Mouse (Mus musculus): ENCODE data around the gene Papola. TPM values are rescaled to one million over a fixed set of nuclear protein-coding genes. Genes with fewer than 3 reads are reported as not detected.
"Not testable (repeated sequence)": the region's sequence is repeated elsewhere in the genome, so short reads cannot be mapped to it uniquely, and the experiment has no call there.

The Papola gene
- polyA plus RNA-seq, 1 experiment, result 100 TPM

DNA sequence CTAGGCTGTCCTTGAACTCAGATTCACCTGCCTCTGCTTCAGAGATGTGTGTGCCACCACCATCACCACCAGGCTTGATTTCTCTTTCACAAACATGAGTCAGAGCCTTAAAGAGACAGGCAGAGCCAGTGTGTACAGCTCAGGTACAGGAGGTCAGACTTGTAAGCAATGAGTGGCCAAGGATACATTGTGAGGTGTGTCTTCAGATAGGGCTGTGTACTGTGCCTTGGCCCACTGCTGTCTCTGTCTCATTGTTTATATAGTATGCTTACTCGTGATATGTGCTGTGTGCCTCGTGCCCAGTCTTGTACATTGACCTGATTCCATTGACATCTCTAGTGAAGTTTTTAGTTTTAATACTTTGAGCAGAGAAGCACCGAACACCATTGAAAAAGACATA is 21.3 kb downstream of the Papola start:
- no peak for DNase-seq (ENCODE audit: low spot score)

GRCm38 (mm10) chr12:105806205-105806604 is 21.7 kb downstream of the Papola start:
- no peak for DNase-seq (ENCODE audit: low spot score)

DNA sequence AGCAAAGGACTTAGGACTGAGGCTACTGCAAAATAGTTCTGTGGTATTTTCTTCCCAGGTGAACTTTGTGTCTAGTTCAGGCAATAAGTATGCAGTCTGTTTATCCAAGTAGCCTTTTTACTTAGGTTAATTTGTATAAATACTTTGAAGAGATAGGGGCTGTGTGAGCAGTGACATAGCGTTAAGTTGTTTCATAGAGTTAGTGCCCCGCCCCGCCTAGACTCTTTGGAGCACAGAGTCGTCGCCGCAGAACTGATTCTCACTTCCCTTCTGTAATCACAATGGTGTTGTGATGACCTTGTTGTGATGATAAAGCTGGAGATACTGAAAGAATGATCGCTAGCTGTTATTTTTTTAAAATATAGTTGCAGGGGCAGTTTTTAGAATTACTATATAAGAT is 22.9 kb downstream of the Papola start:
- no peak for DNase-seq (ENCODE audit: low spot score)

DNA sequence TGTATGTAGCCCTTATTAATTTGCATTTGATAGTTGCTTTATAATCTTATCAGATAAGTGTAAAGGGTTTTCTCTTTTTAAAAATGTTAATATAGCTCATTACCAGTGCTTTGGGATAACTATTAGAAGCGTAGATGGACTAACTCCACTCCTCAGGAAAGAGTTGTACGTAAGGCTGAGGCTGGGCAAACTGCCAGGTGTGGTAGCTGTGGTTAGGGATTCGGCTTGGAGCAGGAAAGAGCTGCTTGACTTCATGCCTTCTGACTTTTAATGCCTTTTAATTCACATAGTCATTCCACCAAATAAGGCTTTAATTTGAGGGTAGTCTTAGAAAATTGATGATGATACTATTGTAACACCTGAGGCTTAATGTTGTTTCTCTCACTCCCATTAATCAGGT is 24.5 kb downstream of the Papola start:
- no peak for DNase-seq (ENCODE audit: low spot score)

GRCm38 (mm10) chr12:105810608-105811007 is 26.1 kb downstream of the Papola start:
- no peak for DNase-seq (ENCODE audit: low spot score)

DNA sequence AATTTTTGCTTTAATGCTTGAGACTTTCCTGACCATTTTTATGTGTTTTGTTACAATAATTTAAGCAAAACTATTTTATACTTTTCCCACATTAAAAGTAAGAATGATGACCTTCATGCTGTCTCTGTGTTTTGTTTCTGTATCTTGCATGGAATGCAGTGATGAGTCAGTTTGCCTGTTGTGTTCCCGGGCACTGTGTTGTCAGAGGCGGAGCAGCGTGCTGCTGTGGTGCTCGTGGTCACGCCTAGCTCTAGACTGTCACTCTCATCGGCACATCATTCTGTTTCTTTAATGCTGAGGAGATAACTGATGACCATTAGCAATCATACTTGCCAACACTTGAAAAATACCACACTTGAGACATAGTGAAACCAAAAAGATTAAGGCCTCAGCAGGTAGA is 29.5 kb downstream of the Papola start:
- no peak for DNase-seq (ENCODE audit: low spot score)

DNA sequence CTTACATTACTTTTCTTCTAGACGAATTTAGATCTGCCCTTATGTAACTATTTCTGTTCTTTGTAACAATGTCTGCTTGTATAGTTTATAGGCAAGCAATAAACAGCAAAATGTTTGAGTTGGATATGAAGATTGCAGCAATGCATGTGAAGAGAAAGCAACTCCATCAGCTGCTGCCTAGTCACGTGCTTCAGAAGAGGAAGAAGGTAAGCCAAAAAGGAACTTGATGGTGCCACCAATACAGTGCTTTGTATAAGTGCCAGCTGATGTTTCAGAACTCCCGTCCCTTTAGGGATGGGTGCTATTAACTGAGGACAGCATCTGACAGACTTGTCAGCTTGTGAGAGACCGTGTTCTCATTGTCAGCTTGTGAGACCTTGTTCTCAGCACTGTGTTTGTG is 39.0 kb downstream of the Papola start:
- no peak for DNase-seq (ENCODE audit: low spot score)

DNA sequence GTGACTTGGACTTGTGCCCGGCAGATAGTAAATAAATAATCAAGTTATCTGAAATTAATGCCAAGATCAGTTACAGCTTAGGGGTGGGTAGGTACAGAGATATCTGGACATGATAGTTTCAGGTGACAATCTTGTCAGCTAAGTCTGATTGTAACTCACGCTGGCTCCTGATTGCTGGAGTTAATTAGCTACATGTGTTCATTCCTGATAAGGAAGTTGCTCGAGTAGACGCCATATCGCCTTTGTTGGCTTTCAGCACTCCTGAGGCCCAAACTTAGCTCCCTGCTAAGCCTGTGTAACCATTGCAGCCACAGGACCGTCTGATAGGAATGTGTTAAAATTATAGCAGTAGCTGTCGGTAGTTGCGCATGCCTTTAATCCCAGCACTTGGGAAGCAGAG is 40.2 kb downstream of the Papola start:
- DNase-seq (ENCODE audit: low spot score), result no peak

- no peak for DNase-seq (ENCODE audit: low spot score)
Observed at GRCm38 (mm10) chr12:105825266-105825665, 40.8 kb downstream of the Papola start.

DNA sequence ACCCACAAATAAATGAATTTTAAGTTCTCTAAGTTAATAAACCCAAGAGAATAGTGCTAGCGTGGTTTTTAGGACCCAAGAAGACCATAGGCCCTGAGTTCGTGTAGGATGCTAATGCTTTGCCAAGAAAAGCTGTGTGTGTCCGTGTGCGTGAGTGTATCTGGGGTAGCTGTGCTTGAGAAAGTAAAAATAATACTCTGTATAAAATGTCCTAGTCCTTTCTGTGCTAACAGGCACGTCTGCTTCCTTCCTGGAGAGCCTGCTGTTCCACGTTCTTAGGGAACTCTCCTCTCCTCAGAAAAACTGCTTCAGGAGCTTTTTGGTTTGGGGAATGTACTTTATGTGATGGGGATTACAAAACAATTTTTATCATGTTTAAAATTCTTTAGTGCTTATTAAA is 48.0 kb downstream of the Papola start:
- no peak for DNase-seq (ENCODE audit: low spot score)

DNA sequence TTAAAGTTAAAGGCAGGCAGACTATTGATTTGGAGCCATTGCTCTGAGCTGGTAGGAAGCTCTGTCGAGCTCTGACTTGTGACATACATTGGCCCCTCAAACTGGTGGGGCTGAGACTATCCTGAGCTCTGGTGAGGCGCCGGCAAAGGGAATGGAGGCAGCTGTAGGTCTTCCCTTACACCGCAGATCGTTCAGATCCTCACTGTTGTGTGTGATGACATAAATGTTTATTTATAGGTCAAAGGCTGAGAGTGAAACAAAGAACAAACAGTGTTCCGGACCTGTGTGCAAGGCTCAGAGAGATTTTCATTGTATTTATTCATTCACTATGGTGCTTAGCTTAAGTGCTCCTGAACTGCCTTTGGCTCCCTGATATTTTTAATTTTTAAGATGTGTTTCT is 50.4 kb downstream of the Papola start:
- no peak for DNase-seq (ENCODE audit: low spot score)

DNA sequence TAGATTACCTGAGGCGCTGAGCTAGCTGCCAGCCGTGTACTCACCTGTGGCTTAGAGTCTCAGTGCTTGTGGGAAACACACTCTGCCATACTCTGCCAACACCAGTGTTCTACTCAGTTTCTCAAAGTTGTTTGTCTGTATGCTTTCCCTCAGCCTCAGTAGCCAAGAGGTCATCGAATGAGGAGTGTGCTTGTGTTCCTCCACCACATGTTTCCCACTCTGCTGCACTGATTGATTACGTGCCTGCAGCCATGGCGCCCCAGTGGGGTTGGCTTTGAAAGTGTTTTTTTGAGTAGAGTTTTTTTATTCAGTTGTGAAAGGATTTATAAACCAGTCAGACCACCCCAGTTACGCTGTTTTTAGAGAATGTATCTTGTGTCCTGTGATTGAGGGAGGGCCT is 51.1 kb downstream of the Papola start:
- no peak for DNase-seq (ENCODE audit: low spot score)

- DNase-seq (ENCODE audit: low spot score), result no peak
Observed at GRCm38 (mm10) chr12:105836196-105836595, 51.7 kb downstream of the Papola start.

- no peak for DNase-seq (ENCODE audit: low spot score)
Observed at GRCm38 (mm10) chr12:105839096-105839495, 54.6 kb downstream of the Papola start.

DNA sequence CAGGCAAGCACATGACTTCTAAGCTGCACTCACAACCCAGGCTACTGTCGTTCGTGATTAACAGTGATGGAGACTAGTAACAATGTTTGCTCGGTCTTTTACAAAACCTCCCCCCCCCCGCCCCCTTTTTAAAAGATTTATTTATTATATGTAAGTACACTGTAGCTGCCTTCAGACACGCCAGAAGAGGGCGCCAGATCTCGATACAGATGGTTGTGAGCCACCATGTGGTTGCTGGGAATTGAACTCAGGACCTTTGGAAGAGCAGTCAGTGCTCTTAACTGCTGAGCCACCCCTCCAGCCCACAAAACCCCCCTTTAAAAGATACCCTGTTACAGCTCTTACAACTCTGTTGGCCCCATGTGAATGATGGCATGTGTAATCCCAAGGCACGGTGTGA is 56.1 kb downstream of the Papola start:
- DNase-seq (ENCODE audit: low spot score), result not testable (repeated sequence)

DNA sequence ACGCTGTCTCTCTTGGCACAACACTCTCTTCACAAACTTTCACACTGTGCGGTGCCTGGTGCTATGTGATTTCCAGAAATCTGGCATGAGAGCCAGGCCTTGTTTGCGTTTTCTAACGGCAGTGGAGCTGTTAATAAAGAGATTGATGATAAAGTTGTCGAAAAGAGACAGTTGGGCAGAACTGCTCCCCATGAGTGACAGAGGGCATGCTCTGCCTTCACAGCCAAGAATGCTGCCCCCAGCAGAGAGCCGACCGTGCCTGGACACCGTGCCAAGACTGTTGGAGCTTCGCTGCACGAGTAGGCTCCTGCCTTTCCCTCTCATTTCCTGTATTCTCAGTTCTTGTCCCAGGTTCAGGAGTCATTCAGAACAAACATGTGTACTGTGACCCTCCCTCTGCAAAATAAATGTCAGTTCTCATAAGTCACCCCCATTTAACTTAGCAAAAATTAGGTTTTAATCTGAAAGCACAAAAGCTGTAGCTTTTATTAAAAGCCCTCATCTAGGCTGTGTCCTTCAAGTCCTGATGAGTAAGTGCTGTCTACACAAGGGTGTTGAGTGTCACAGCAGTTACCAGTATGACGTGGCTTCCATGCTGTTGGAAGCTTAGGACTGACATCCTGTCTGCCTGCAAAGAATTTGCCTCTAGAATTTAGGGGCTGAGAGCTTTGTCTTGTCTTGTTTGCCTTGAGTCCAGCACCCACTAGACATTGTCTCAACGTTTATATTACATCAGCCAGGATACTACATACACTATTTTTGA is 58.9 kb downstream of the Papola start:
- DNase-seq (ENCODE audit: low spot score), result no peak

GRCm38 (mm10) chr12:105844406-105844805 is 59.9 kb downstream of the Papola start:
- no peak for DNase-seq (ENCODE audit: low spot score)

- DNase-seq (ENCODE audit: low spot score), result no peak
Observed at GRCm38 (mm10) chr12:105849102-105849501, 64.6 kb downstream of the Papola start.

DNA sequence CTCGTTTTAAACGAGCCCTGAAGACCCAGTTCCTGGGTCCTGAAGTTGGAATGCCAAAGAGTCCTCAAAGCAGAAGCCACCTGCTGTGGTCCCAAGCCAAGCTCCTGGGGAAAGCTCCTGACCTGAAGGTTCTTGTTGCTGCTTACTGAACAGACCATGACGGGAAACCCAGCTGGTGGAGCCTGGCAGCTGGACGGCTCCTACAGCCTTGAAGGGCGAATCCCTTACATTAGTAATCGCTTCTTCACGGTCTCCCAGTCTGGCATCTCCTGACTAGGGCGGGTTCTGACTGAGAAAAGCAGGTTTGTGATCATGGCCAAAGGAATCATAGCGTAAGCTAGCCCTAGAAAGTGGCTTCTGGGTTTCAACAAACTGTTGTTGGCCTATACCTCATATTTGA is 66.2 kb downstream of the Papola start:
- DNase-seq (ENCODE audit: low spot score), result no peak

- DNase-seq (ENCODE audit: low spot score), result no peak
Observed at GRCm38 (mm10) chr12:105852798-105853197, 68.3 kb downstream of the Papola start.

DNA sequence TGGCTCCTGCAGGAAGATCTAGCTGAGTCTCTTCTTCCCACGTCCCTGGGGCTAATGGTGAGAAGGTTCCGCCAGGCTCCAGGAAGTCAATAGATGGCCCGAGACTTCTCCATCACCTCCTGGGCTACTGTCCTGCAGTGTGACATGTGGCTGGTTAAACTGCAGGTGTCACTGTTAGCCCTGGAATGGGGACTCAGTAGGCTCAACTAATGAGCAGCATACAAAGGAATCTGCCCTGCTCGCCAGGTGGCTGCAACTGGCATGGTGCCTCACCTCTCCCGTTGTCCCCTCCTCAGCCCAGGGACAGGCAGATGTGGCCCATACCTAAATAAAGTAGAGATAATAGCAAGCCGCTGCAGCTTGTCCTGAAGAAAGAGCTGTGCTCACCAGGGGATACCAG is 70.1 kb downstream of the Papola start:
- DNase-seq (ENCODE audit: low spot score), result no peak

DNA sequence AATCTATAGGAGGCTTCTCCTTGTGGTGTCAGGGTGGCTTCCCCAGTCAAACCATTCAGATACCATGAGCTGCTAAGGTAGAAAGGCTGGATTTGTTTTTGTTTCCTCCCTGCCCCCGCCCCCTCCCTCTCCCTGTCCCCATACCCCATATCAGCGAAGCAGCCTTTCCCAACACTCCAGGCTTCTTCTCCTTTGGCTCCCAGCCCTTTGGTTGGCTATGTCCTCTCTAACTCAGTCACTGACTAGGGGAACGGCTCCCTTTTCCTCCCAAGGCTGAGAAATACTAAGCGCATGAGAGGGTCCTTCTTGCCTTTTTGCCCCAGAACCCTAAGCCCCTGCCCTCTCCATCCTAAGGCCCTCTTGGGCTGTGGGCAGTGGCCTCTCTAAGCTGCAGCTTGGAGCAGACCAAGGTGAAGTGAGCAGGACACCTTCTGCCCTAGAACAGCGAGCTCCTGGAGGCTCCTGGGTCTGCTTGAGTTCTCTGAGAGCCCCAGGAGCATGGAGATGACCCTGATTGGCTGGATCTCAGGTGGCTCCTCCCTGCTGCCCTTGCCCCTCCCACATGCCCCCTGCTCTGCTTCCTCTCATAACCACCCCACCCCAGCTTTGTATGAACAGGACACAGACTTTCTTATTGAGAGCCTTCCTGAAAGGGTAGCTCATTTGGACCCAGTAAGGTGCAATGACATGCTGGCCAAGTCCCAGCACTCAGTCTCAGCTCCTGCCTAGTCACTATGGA is 73.6 kb downstream of the Papola start:
- DNase-seq (ENCODE audit: low spot score), result no peak

- DNase-seq (ENCODE audit: low spot score), result no peak
Observed at GRCm38 (mm10) chr12:105862072-105862471, 77.6 kb downstream of the Papola start.

Data from urinary bladder, adult 2 months (tissue).